Mouse (Mus musculus) layer of hippocampus, adult 2 months (tissue): ENCODE measurements around the gene Stxbp2. TPM values are rescaled to one million over a fixed set of nuclear protein-coding genes. Genes with fewer than 3 reads are reported as not detected.

Source experiments
- DNase-seq, 2 experiments: peaks; one replicate each; pipeline ENCODE4 v3.0.0; 2022; ENCODE audit warnings: low spot score in 2 of 2
- H3K27ac ChIP-seq: fragments of 200-600 bp; 2 replicates; pipeline ENCODE4 v1.8.1; 2022
- H3K4me3 ChIP-seq: fragments of 200-600 bp; 2 replicates; pipeline ENCODE4 v1.8.1; 2022; ENCODE audit warnings: mild to moderate bottlenecking
- CTCF ChIP-seq: fragments of 200-600 bp; conservative IDR thresholded peaks from 2 replicates; pipeline ENCODE4 v1.8.1; 2022; ENCODE audit warnings: antibody characterized with exemption, mild to moderate bottlenecking, moderate library complexity
- total RNA-seq, 2 experiments: library from RNA; stranded (reverse); gene quantifications; 2 replicates each; pipeline ENCODE4 v1.2.3; 2021

Gene Stxbp2
- total RNA-seq, 2 experiments from 2014 or later = 43.3 to 55.7 TPM

DNA sequence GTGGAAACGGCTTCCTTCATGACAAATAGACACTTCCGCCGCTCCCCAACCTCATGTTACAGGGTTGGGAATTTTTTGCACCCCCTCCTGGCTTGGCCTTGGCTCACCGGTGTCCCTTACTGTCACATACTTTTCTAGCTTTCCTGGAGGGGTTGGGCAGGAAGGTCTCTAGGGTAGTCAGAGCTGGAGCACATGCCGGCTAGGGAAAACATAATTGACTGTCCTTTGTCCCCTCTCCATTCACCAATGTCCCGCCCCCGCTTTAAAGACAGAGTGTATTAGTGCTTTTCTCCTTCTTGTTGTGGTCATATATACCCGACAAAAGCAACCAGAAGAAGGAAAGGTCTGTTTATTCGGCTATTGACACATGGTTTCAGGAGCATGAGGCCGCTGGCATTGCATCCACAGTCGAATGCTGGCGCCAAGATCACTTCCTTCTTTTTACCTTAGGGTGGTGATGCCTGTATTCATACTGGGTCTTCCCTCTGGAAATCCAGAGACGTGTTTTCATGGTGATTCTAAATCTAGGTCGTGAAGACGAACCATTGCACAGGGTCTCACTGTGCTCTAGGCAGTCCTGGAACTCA, 46.3 kb downstream of the Stxbp2 start:
- TF ChIP-seq CTCF = no peak
- H3K27ac ChIP-seq = peak overlapping the region; percentile 93
- H3K4me3 ChIP-seq = peak overlapping the region; percentile 83
- DNase-seq = no peak

DNA sequence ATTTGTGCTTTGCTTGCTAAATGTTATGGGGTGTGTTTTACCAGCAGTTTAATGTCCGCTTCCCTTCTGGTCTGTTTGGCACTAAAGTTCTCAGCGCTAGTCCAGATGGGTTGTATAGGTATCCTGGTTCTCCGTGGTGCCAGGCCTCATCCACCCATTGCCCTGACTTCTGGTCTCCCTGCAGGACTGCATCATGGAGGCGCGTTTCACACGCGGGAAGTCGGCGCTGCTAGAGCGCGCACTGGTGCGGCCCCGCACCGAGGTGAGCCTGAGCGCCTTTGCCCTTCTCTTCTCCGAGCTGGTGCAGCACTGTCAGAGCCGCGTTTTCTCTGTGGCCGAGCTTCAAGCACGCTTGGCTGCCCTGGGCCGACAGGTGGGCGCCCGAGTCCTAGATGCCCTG, 48.1 kb downstream of the Stxbp2 start:
- no peak overlapping the region for H3K4me3 ChIP-seq
- no peak overlapping the region for H3K27ac ChIP-seq
- TF ChIP-seq CTCF = no peak
- DNase-seq = no peak

DNA sequence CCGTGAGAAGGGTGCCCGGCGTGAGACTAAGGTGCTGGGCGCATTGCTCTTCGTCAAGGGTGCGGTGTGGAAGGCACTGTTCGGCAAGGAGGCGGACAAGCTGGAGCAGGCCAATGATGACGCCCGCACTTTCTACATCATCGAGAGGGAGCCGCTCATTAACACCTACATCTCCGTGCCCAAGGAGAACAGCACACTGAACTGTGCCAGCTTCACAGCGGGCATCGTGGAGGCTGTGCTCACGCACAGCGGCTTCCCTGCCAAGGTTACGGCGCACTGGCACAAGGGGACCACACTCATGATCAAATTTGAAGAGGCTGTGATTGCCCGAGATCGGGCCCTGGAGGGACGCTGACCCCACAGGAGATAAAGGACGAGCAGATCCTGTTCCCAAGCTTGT, 48.5 kb downstream of the Stxbp2 start:
- no peak for TF ChIP-seq CTCF
- DNase-seq = no peak
- Histone ChIP-seq H3K4me3 (no peak overlapping the region), H3K27ac (no peak overlapping the region)

DNA sequence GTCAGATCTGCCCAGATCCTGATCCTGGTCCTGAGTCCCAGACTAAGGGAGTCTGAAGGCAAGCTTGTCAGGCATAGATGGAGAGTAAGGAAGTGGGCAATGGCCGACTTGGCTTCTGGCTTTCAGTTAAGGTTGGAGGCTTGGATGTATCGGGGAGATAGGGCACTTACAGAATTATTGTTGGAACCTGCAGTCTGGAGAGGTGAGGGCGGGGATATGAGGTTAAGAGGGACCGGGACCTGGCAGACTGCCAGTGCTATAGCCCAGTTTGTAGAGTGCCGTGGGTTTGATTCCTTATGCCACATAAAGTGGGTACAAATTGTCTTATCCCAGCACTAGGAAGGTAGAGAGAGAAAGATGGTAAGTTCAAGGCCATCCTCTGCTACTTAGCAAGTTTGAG, 48.9 kb downstream of the Stxbp2 start:
- DNase-seq = no peak
- no peak overlapping the region for H3K27ac ChIP-seq
- TF ChIP-seq CTCF = no peak
- H3K4me3 ChIP-seq = no peak overlapping the region

DNA sequence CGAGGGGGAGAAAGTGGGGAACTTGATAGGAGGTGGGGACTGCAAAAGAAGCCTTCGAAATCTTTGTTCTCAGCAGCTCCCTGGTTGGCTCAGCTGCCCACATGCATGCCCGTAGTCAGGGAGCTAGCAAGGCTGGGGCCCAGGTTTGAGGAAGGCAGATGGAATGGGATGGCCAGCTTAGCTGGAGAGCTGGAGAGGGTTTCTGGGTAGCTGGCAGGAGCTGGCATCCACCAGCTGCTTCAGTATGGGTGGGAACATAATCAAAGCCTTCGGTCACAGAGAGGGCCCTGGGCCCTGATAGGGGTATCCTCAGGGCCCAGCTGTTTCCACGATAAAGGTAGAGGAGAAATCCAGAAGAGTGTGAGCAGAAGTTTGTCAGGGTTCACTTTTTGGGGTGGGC, 51.7 kb downstream of the Stxbp2 start:
- H3K4me3 ChIP-seq = no peak overlapping the region
- no peak overlapping the region for H3K27ac ChIP-seq
- TF ChIP-seq CTCF = no peak
- DNase-seq = no peak

DNA sequence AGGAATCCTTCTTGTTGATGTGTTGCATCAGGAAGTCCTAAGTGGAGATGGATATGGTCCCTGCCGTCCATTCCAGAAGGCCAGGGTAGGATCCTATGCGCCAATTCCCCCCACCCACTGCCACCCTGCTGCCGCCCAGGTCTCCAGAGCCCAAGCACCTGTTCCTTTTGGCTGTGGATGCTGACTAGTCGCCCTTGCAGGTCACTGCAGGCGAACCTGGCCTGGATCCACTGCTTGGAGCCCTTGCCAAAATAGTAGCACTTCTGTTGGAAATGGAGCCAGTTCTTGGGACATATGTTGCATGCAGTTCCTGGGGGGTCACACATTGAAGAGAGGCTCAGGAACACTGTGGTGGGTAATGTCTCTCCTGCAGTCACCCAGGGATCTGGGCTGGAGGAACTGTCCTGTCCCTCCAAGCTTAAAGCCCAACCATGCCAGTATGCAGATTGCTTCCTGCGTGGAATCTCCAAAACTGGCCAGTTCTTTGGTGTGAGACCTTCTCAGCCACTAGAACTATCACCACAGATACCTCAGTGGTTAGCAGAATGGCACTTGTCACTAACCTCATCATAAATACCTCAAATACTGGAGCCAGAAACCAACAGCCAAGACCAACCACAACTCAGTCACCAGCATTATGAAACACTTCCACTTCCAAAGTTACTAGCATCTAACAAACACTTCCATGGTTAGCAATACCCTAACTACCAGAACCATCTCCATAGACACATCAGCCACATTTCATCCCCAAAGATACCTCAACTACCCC, 52.8 kb downstream of the Stxbp2 start:
- TF ChIP-seq CTCF = no peak
- Histone ChIP-seq H3K4me3 (no peak overlapping the region), H3K27ac (no peak overlapping the region)
- no peak for DNase-seq

DNA sequence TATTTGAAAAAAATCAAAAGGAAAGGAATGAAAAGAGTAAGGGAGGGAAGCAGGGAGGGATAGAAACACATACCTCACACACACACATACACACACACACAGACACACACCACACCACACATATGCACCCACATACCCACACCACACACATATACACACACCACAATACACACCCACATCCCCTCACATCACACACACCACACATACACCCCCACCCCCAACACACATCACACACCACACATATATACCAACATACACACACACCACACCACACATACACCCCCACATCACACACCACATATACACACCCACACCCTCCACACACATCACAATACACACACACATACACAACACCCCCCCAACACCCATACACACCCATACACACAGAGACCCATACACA, 53.8 kb downstream of the Stxbp2 start:
- DNase-seq = no peak
- Histone ChIP-seq H3K4me3 (no peak overlapping the region), H3K27ac (no peak overlapping the region)
- TF ChIP-seq CTCF = no peak

- H3K4me3 ChIP-seq = no peak overlapping the region
- H3K27ac ChIP-seq = no peak overlapping the region
- DNase-seq = no peak
- no peak for TF ChIP-seq CTCF
Measured at GRCm38 (mm10) chr8:3685422-3685821, 54.7 kb downstream of the Stxbp2 start.

GRCm38 (mm10) chr8:3687537-3687936, 56.8 kb downstream of the Stxbp2 start:
- peak; percentile 19 for TF ChIP-seq CTCF
- DNase-seq = no peak
- H3K4me3 ChIP-seq = no peak overlapping the region
- H3K27ac ChIP-seq = no peak overlapping the region

- no peak overlapping the region for H3K27ac ChIP-seq
- no peak for DNase-seq
- TF ChIP-seq CTCF = no peak
- H3K4me3 ChIP-seq = no peak overlapping the region
Measured at GRCm38 (mm10) chr8:3690774-3691173, 60.0 kb downstream of the Stxbp2 start.

Other genes with a start within 250 kb of the Stxbp2 start
- gene Arhgef18, start 237.9 kb upstream of the Stxbp2 start, total RNA-seq = 10 to 100 TPM; 43.7 to 46.7 TPM
- under 1 TPM; 0.32 to 0.95 TPM for gene Pex11g, start 163.3 kb upstream of the Stxbp2 start, total RNA-seq
- gene Tex45, start 160.1 kb upstream of the Stxbp2 start, total RNA-seq = under 1 TPM; 0.23 to 0.54 TPM
- 10 to 100 TPM; 27.9 to 29.9 TPM for gene Zfp358, start 137.8 kb upstream of the Stxbp2 start, total RNA-seq
- 10 to 100 TPM; 82.4 to 85.4 TPM for gene Mcoln1, start 130.5 kb upstream of the Stxbp2 start, total RNA-seq
- 10 to 100 TPM; 79.4 to 82.1 TPM for gene Pnpla6, start 115.6 kb upstream of the Stxbp2 start, total RNA-seq
- gene C330021F23Rik, start 63.0 kb upstream of the Stxbp2 start, total RNA-seq = not detected
- gene Camsap3, start 43.7 kb upstream of the Stxbp2 start, total RNA-seq = 10 to 100 TPM; 36.5 to 39.3 TPM
- 10 to 100 TPM; 39.6 to 41.4 TPM for gene Xab2, start 9.6 kb upstream of the Stxbp2 start, total RNA-seq
- 10 to 100 TPM; 87.0 to 87.3 TPM for gene Pet100, start 9.4 kb upstream of the Stxbp2 start, total RNA-seq
- 1 to 10 TPM in 1 of 2 experiments, under 1 TPM in 1; 0.88 to 3.6 TPM for gene Pcp2, start 5.4 kb upstream of the Stxbp2 start, total RNA-seq
- 1 to 10 TPM in 1 of 2 experiments, under 1 TPM in 1; 0.67 to 1.1 TPM for gene Retn, start 24.8 kb downstream of the Stxbp2 start, total RNA-seq
- gene Mcemp1, start 34.8 kb downstream of the Stxbp2 start, total RNA-seq = not detected
- 10 to 100 TPM; 14.7 to 17.9 TPM for gene Fcor, start 41.4 kb downstream of the Stxbp2 start, total RNA-seq
- 10 to 100 TPM; 27.4 to 28.4 TPM for gene Trappc5, start 45.3 kb downstream of the Stxbp2 start, total RNA-seq
- not detected for gene Fcer2a, start 63.2 kb downstream of the Stxbp2 start, total RNA-seq
- gene Clec4g, start 89.7 kb downstream of the Stxbp2 start, total RNA-seq = not detected
- gene Cd209a, start 118.0 kb downstream of the Stxbp2 start, total RNA-seq = under 1 TPM in 1 of 2 experiments, not detected in 1; 0.41 TPM
- not detected for gene Cd209e, start 223.4 kb downstream of the Stxbp2 start, total RNA-seq
- not detected for gene Cd209d, start 247.6 kb downstream of the Stxbp2 start, total RNA-seq